Mouse (Mus musculus): Measurements from ENCODE around the gene Gsdma.

Gsdma gene

GRCm38 (mm10) chr11:98681186-98681585, 17.0 kb downstream of the Gsdma start:
- DNase-seq (ENCODE audit: low spot score) = no peak

- peak; percentile 96 for DNase-seq (ENCODE audit: low spot score)
Observed at GRCm38 (mm10) chr11:98681786-98682745, 17.9 kb downstream of the Gsdma start, which contains the start of gene Psmd3. TSS of gene Psmd3 (plus strand) at chr11:98682554.

- no peak for DNase-seq (ENCODE audit: low spot score)
Observed at GRCm38 (mm10) chr11:98682811-98683210, 18.7 kb downstream of the Gsdma start.

GRCm38 (mm10) chr11:98685642-98686041, 21.5 kb downstream of the Gsdma start:
- DNase-seq (ENCODE audit: low spot score) = no peak

GRCm38 (mm10) chr11:98686976-98687375, 22.8 kb downstream of the Gsdma start:
- DNase-seq (ENCODE audit: low spot score) = no peak

GRCm38 (mm10) chr11:98688009-98688408, 23.9 kb downstream of the Gsdma start:
- no peak for DNase-seq (ENCODE audit: low spot score)

- DNase-seq (ENCODE audit: low spot score) = no peak
Observed at GRCm38 (mm10) chr11:98693201-98693600, 29.1 kb downstream of the Gsdma start.

GRCm38 (mm10) chr11:98693746-98694145, 29.6 kb downstream of the Gsdma start:
- no peak for DNase-seq (ENCODE audit: low spot score)

GRCm38 (mm10) chr11:98694301-98694700, 30.1 kb downstream of the Gsdma start:
- DNase-seq (ENCODE audit: low spot score) = no peak

- no peak for DNase-seq (ENCODE audit: low spot score)
Observed at GRCm38 (mm10) chr11:98695408-98695807, 31.3 kb downstream of the Gsdma start.

- no peak for DNase-seq (ENCODE audit: low spot score)
Observed at GRCm38 (mm10) chr11:98696454-98697216, 32.5 kb downstream of the Gsdma start.

- no peak for DNase-seq (ENCODE audit: low spot score)
Observed at GRCm38 (mm10) chr11:98697225-98697624, 33.1 kb downstream of the Gsdma start.

GRCm38 (mm10) chr11:98698849-98699640, 34.9 kb downstream of the Gsdma start:
- no peak for DNase-seq (ENCODE audit: low spot score)

GRCm38 (mm10) chr11:98699911-98700310, 35.8 kb downstream of the Gsdma start:
- DNase-seq (ENCODE audit: low spot score) = peak; percentile 80

- no peak for DNase-seq (ENCODE audit: low spot score)
Observed at GRCm38 (mm10) chr11:98701213-98701670, 37.1 kb downstream of the Gsdma start, which contains the start of gene Csf3. TSS of gene Csf3 (plus strand) at chr11:98701263.

- no peak for DNase-seq (ENCODE audit: low spot score)
Observed at GRCm38 (mm10) chr11:98702323-98702722, 38.2 kb downstream of the Gsdma start.

- no peak for DNase-seq (ENCODE audit: low spot score)
Observed at GRCm38 (mm10) chr11:98705021-98705420, 40.9 kb downstream of the Gsdma start.

GRCm38 (mm10) chr11:98707401-98708281, 43.5 kb downstream of the Gsdma start:
- no peak for DNase-seq (ENCODE audit: low spot score)

- DNase-seq (ENCODE audit: low spot score) = no peak
Observed at GRCm38 (mm10) chr11:98708282-98708956, 44.3 kb downstream of the Gsdma start.

Measured in urinary bladder, postnatal 25 days (tissue).